Comparison of ENCODE assay signal across 8 mouse cellular contexts in genomic region chr13:109260220-109260795, GRCm38 (mm10).
DNase-seq lines count a peak whose midpoint lies in the region; ATAC-seq and TF ChIP-seq lines count a peak whose summit lies in the region.

No protein-coding gene starts in this region.

- peak overlapping the region; percentile 50 for H3K9ac ChIP-seq in embryonic facial prominence, embryonic 15.5 days
- peak overlapping the region; percentile 81 for H3K9ac ChIP-seq in heart, embryonic 11.5 days (ENCODE audit: low read depth, low read length)
- H3K9ac ChIP-seq in kidney, embryonic 15.5 days, result peak overlapping the region; percentile 53
- peak overlapping the region; percentile 41 for H3K9ac ChIP-seq in liver, embryonic 11.5 days (ENCODE audit: low read depth, low read length)

- H3K27me3 ChIP-seq in embryonic facial prominence, embryonic 15.5 days, result no peaks in the 10 kb centered on the region
- no peaks in the 10 kb centered on the region for H3K27me3 ChIP-seq in heart, embryonic 11.5 days (ENCODE audit: control insufficient read depth, insufficient read depth, low read length)
- no peaks in the 10 kb centered on the region for H3K27me3 ChIP-seq in kidney, embryonic 15.5 days
- no peaks in the 10 kb centered on the region for H3K27me3 ChIP-seq in liver, embryonic 11.5 days (replicated peaks; ENCODE audit: control insufficient read depth, insufficient read depth, low read length)
- no peaks in the 10 kb centered on the region for H3K27me3 ChIP-seq in myocyte (ENCODE audit: control insufficient read depth, insufficient read depth, insufficient read length)
- no peaks in the 10 kb centered on the region; the same call in 1 of the 2 replicates for H3K27me3 ChIP-seq in thymus, adult 2 months (ENCODE audit: control insufficient read depth, insufficient read depth, low read length)

- peak overlapping the region; percentile 63 for H3ac ChIP-seq in myocyte (ENCODE audit: control insufficient read depth, insufficient read length)

- ATAC-seq in embryonic facial prominence, embryonic 15.5 days (ENCODE audit: insufficient number of reproducible peaks, low FRiP score, low TSS enrichment, low read depth), result peak; percentile 90
- peak; percentile 78 for ATAC-seq in heart, embryonic 11.5 days (replicated peaks; ENCODE audit: insufficient number of reproducible peaks, low FRiP score, low TSS enrichment)
- ATAC-seq in kidney, embryonic 15.5 days (replicated peaks; ENCODE audit: low FRiP score), result peak; percentile 93
- peak; percentile 78 for ATAC-seq in liver, embryonic 11.5 days (replicated peaks; ENCODE audit: low FRiP score)

- under 1% methylated on average over 23 of the region's 23 CpGs for WGBS in embryonic facial prominence, embryonic 15.5 days
- whole genome bisulfite sequencing in heart, embryonic 11.5 days (ENCODE audit: insufficient replicate concordance), result 0% methylated on average over 23 of the region's 23 CpGs
- under 1% methylated on average over 23 of the region's 23 CpGs for WGBS in kidney, embryonic 15.5 days
- WGBS in liver, embryonic 11.5 days, result under 1% methylated on average over 23 of the region's 23 CpGs
- 1% methylated on average over 23 of the region's 23 CpGs for WGBS in thymus, adult 2 months

- H3K4me3 ChIP-seq in embryonic facial prominence, embryonic 15.5 days (replicated peaks), result peak overlapping the region; percentile 55
- peak overlapping the region; percentile 59 for H3K4me3 ChIP-seq in heart, embryonic 11.5 days (ENCODE audit: low read depth, low read length)
- H3K4me3 ChIP-seq in kidney, embryonic 15.5 days (replicated peaks), result peak overlapping the region; percentile 54
- peak overlapping the region; percentile 42 for H3K4me3 ChIP-seq in liver, embryonic 11.5 days (ENCODE audit: low read depth, low read length)
- H3K4me3 ChIP-seq in myocyte, result peak overlapping the region; percentile 89
- H3K4me3 ChIP-seq in thymus, adult 2 months (ENCODE audit: control insufficient read depth, insufficient read depth, low read length), result peak overlapping the region; percentile 41

- H3K4me2 ChIP-seq in embryonic facial prominence, embryonic 15.5 days (replicated peaks), result peak overlapping the region; percentile 89
- peak overlapping the region; percentile 79 for H3K4me2 ChIP-seq in heart, embryonic 11.5 days
- H3K4me2 ChIP-seq in kidney, embryonic 15.5 days, result peak overlapping the region; percentile 87
- peak overlapping the region; percentile 72 for H3K4me2 ChIP-seq in liver, embryonic 11.5 days
- peak overlapping the region; percentile 98 for H3K4me2 ChIP-seq in myocyte (ENCODE audit: low read depth)

- H3K79me2 ChIP-seq in myocyte (ENCODE audit: control insufficient read depth, insufficient read depth), result peaks cover 49% of the 10 kb centered on the region

- H3K4me1 ChIP-seq in embryonic facial prominence, embryonic 15.5 days, result peaks cover 19% of the 10 kb centered on the region
- no peaks in the 10 kb centered on the region; the same call in 1 of the 2 replicates for H3K4me1 ChIP-seq in heart, embryonic 11.5 days (ENCODE audit: control insufficient read depth, insufficient read depth, low read length)
- H3K4me1 ChIP-seq in kidney, embryonic 15.5 days, result peaks cover 17% of the 10 kb centered on the region
- no peaks in the 10 kb centered on the region; the same call in 1 of the 2 replicates for H3K4me1 ChIP-seq in liver, embryonic 11.5 days (replicated peaks; ENCODE audit: control insufficient read depth, insufficient read depth, low read length)
- H3K4me1 ChIP-seq in thymus, adult 2 months (replicated peaks; ENCODE audit: control insufficient read depth, insufficient read depth, low read length), result peaks cover 8% of the 10 kb centered on the region; the same call in 1 of the 2 replicates

- peak; percentile 73 for TF ChIP-seq POLR2A in myocyte (IDR thresholded peaks at IDR 0.05; ENCODE audit: insufficient read length, low read depth)
- no peak for TF ChIP-seq POLR2A in thymus, adult 2 months (IDR thresholded peaks at IDR 0.05; ENCODE audit: control insufficient read depth, extremely low read depth, insufficient read depth, low read length, poor library complexity)

- peak; percentile 26 to 35 for DNase-seq in B cell, adult 2 months
- peak; percentile 27 to 38 for DNase-seq in adrenal gland, postnatal 4 days (ENCODE audit: low spot score in 2 of 2)
- peak; percentile 72 for DNase-seq in liver, embryonic 11.5 days (ENCODE audit: low spot score)
- peak; percentile 34 for DNase-seq in thymus, adult 2 months

- H3K9me3 ChIP-seq in embryonic facial prominence, embryonic 15.5 days (replicated peaks), result no peaks in the 10 kb centered on the region
- H3K9me3 ChIP-seq in heart, embryonic 11.5 days (replicated peaks; ENCODE audit: control insufficient read depth, low read length), result no peaks in the 10 kb centered on the region
- H3K9me3 ChIP-seq in kidney, embryonic 15.5 days (replicated peaks), result no peaks in the 10 kb centered on the region
- H3K9me3 ChIP-seq in liver, embryonic 11.5 days (ENCODE audit: control insufficient read depth, low read length), result no peaks in the 10 kb centered on the region

- H3K27ac ChIP-seq in embryonic facial prominence, embryonic 15.5 days (replicated peaks), result peak overlapping the region; percentile 81
- H3K27ac ChIP-seq in heart, embryonic 11.5 days (ENCODE audit: low read depth, low read length), result peak overlapping the region; percentile 85
- peak overlapping the region; percentile 84 for H3K27ac ChIP-seq in kidney, embryonic 15.5 days
- peak overlapping the region; percentile 47 for H3K27ac ChIP-seq in liver, embryonic 11.5 days (ENCODE audit: low read depth, low read length)
- H3K27ac ChIP-seq in thymus, adult 2 months (ENCODE audit: control insufficient read depth, insufficient read depth, low read length), result no peak overlapping the region

- no peak for TF ChIP-seq CTCF in thymus, adult 2 months (IDR thresholded peaks at IDR 0.05; ENCODE audit: borderline replicate concordance, control insufficient read depth, extremely low read depth, insufficient read depth, low read length, poor library complexity)

- H3K36me3 ChIP-seq in embryonic facial prominence, embryonic 15.5 days, result no peaks in the 10 kb centered on the region
- no peaks in the 10 kb centered on the region for H3K36me3 ChIP-seq in heart, embryonic 11.5 days (ENCODE audit: control insufficient read depth, insufficient read depth, low read length)
- no peaks in the 10 kb centered on the region for H3K36me3 ChIP-seq in kidney, embryonic 15.5 days
- no peaks in the 10 kb centered on the region for H3K36me3 ChIP-seq in liver, embryonic 11.5 days (ENCODE audit: control insufficient read depth, insufficient read depth, low read length)
- no peaks in the 10 kb centered on the region for H3K36me3 ChIP-seq in myocyte (ENCODE audit: control insufficient read depth, insufficient read depth)
- H3K36me3 ChIP-seq in thymus, adult 2 months (ENCODE audit: control insufficient read depth, insufficient read depth, low read length), result no peaks in the 10 kb centered on the region

TF ChIP-seq in myocyte, 11 proteins besides CTCF, POLR2A, EP300 and RAD21:
- TF ChIP-seq REST (IDR thresholded peaks at IDR 0.05; ENCODE audit: insufficient read depth, insufficient read length) (no peak), E2F4 (IDR thresholded peaks at IDR 0.05; ENCODE audit: insufficient read depth) (no peak), MAX (IDR thresholded peaks at IDR 0.05; ENCODE audit: low read depth) (no peak), POLR2AphosphoS2 (IDR thresholded peaks at IDR 0.05; ENCODE audit: insufficient read length, low read depth) (peak; percentile 47), TCF12 (IDR thresholded peaks at IDR 0.05; ENCODE audit: insufficient read depth, poor library complexity, severe bottlenecking) (no peak), CEBPB (IDR thresholded peaks at IDR 0.05; ENCODE audit: insufficient read depth, poor library complexity, severe bottlenecking) (no peak), MYOG (IDR thresholded peaks at IDR 0.05; ENCODE audit: control insufficient read depth in 1 of 3, insufficient read depth in 1 of 3, insufficient read length in 2 of 3, low read depth in 2 of 3) (peak; percentile 8 to 69 (median 24)), USF1 (IDR thresholded peaks at IDR 0.05; ENCODE audit: low read depth) (no peak), TCF3 (IDR thresholded peaks at IDR 0.05; ENCODE audit: insufficient read length, low read depth) (no peak), SRF (IDR thresholded peaks at IDR 0.05; ENCODE audit: control insufficient read depth, insufficient read length, low read depth) (no peak), MYOD1 (IDR thresholded peaks at IDR 0.05; ENCODE audit: control insufficient read depth in 1 of 3, insufficient read length in 2 of 3, low read depth in 2 of 3) (peak in 2 of 3 experiments; percentile 22 to 62)
